Mouse (Mus musculus): Measurements from ENCODE around the gene Nrxn3. TPM values are rescaled to one million over a fixed set of nuclear protein-coding genes. Genes with fewer than 3 reads are reported as not detected.

Gene Nrxn3
- polyA plus RNA-seq, 1 experiment from 2014 or later: 0.78 TPM

GRCm38 (mm10) chr12:89810146-89810545, 1087.5 kb downstream of the Nrxn3 start:
- Histone ChIP-seq H3K4me3 (replicated peaks) (no peak overlapping the region), H3K4me2 (no peak overlapping the region), H3K27me3 (peaks cover 19% of the 10 kb centered on the region), H3K27ac (no peak overlapping the region), H3K9ac (replicated peaks) (no peak overlapping the region), H3K4me1 (replicated peaks) (peaks cover 9% of the 10 kb centered on the region), H3K9me3 (no peaks in the 10 kb centered on the region), H3K36me3 (no peaks in the 10 kb centered on the region)
- ATAC-seq (ENCODE audit: insufficient number of reproducible peaks, insufficient read depth, low FRiP score, low TSS enrichment, low read depth): no peak
- WGBS: 83% methylated on average over 5 of the region's 5 CpGs

GRCm38 (mm10) chr12:89811815-89812549, 1089.3 kb downstream of the Nrxn3 start:
- Histone ChIP-seq H3K9ac (replicated peaks) (no peak overlapping the region; the same call in none of the 2 replicates), H3K27ac (peak overlapping the region; percentile 45; the same call in 1 of the 2 replicates), H3K4me1 (replicated peaks) (peaks cover 9% of the 10 kb centered on the region), H3K36me3 (no peaks in the 10 kb centered on the region), H3K4me2 (peak overlapping the region; percentile 79), H3K27me3 (peaks cover 19% of the 10 kb centered on the region), H3K9me3 (no peaks in the 10 kb centered on the region), H3K4me3 (replicated peaks) (peak overlapping the region; percentile 44)
- peak; percentile 99 for ATAC-seq (ENCODE audit: insufficient number of reproducible peaks, insufficient read depth, low FRiP score, low TSS enrichment, low read depth)
- WGBS: under 1% methylated on average over 36 of the region's 36 CpGs

- H3K9me3 ChIP-seq: no peaks in the 10 kb centered on the region
- peak overlapping the region; percentile 44 for H3K4me3 ChIP-seq (replicated peaks)
- no peaks in the 10 kb centered on the region for H3K36me3 ChIP-seq
- no peak overlapping the region for H3K27ac ChIP-seq
- peaks cover 9% of the 10 kb centered on the region for H3K4me1 ChIP-seq (replicated peaks)
- no peak overlapping the region; the same call in 1 of the 2 replicates for H3K9ac ChIP-seq (replicated peaks)
- WGBS: 2% methylated on average over 17 of the region's 17 CpGs
- peak overlapping the region; percentile 79 for H3K4me2 ChIP-seq
- H3K27me3 ChIP-seq: peaks cover 19% of the 10 kb centered on the region
- ATAC-seq (ENCODE audit: insufficient number of reproducible peaks, insufficient read depth, low FRiP score, low TSS enrichment, low read depth): no peak
Observed at GRCm38 (mm10) chr12:89812550-89813207, 1090.0 kb downstream of the Nrxn3 start.

GRCm38 (mm10) chr12:89813294-89813693, 1090.6 kb downstream of the Nrxn3 start:
- no peak overlapping the region for H3K27ac ChIP-seq
- peak overlapping the region; percentile 15 for H3K4me3 ChIP-seq (replicated peaks)
- ATAC-seq (ENCODE audit: insufficient number of reproducible peaks, insufficient read depth, low FRiP score, low TSS enrichment, low read depth): no peak
- peak overlapping the region; percentile 79 for H3K4me2 ChIP-seq
- no peaks in the 10 kb centered on the region for H3K36me3 ChIP-seq
- peaks cover 9% of the 10 kb centered on the region for H3K4me1 ChIP-seq (replicated peaks)
- peaks cover 19% of the 10 kb centered on the region for H3K27me3 ChIP-seq
- H3K9ac ChIP-seq (replicated peaks): no peak overlapping the region
- WGBS: 8% methylated on average over 13 of the region's 13 CpGs
- H3K9me3 ChIP-seq: no peaks in the 10 kb centered on the region

- H3K4me1 ChIP-seq (replicated peaks): peaks cover 9% of the 10 kb centered on the region
- H3K9ac ChIP-seq (replicated peaks): no peak overlapping the region
- peak overlapping the region; percentile 79; the same call in 1 of the 2 replicates for H3K4me2 ChIP-seq
- peaks cover 19% of the 10 kb centered on the region for H3K27me3 ChIP-seq
- no peak for ATAC-seq (ENCODE audit: insufficient number of reproducible peaks, insufficient read depth, low FRiP score, low TSS enrichment, low read depth)
- no peak overlapping the region for H3K27ac ChIP-seq
- peak overlapping the region; percentile 15; the same call in 1 of the 2 replicates for H3K4me3 ChIP-seq (replicated peaks)
- H3K9me3 ChIP-seq: no peaks in the 10 kb centered on the region
- no peaks in the 10 kb centered on the region for H3K36me3 ChIP-seq
- WGBS: 66% methylated on average over 5 of the region's 5 CpGs
Observed at GRCm38 (mm10) chr12:89813718-89814117, 1091.0 kb downstream of the Nrxn3 start.

GRCm38 (mm10) chr12:89814536-89814935, 1091.9 kb downstream of the Nrxn3 start:
- no peak overlapping the region for H3K9ac ChIP-seq (replicated peaks)
- H3K27me3 ChIP-seq: peaks cover 19% of the 10 kb centered on the region
- no peak overlapping the region for H3K4me2 ChIP-seq
- H3K4me1 ChIP-seq (replicated peaks): peaks cover 9% of the 10 kb centered on the region
- H3K36me3 ChIP-seq: no peaks in the 10 kb centered on the region
- ATAC-seq (ENCODE audit: insufficient number of reproducible peaks, insufficient read depth, low FRiP score, low TSS enrichment, low read depth): no peak
- H3K27ac ChIP-seq: no peak overlapping the region
- no peak overlapping the region for H3K4me3 ChIP-seq (replicated peaks)
- no peaks in the 10 kb centered on the region for H3K9me3 ChIP-seq
- 18% methylated on average over 4 of the region's 4 CpGs for WGBS

- WGBS: 73% methylated on average over 9 of the region's 9 CpGs
- ATAC-seq (ENCODE audit: insufficient number of reproducible peaks, insufficient read depth, low FRiP score, low TSS enrichment, low read depth): no peak
Observed at GRCm38 (mm10) chr12:89817072-89817773, 1094.5 kb downstream of the Nrxn3 start.

GRCm38 (mm10) chr12:89818200-89818599, 1095.5 kb downstream of the Nrxn3 start:
- ATAC-seq (ENCODE audit: insufficient number of reproducible peaks, insufficient read depth, low FRiP score, low TSS enrichment, low read depth): no peak
- H3K9me3 ChIP-seq: no peaks in the 10 kb centered on the region
- H3K4me2 ChIP-seq: no peak overlapping the region
- peaks cover 13% of the 10 kb centered on the region for H3K27me3 ChIP-seq
- H3K36me3 ChIP-seq: no peaks in the 10 kb centered on the region
- H3K4me3 ChIP-seq (replicated peaks): no peak overlapping the region
- no peak overlapping the region for H3K27ac ChIP-seq
- WGBS: 82% methylated on average over 2 of the region's 2 CpGs
- peaks cover 3% of the 10 kb centered on the region for H3K4me1 ChIP-seq (replicated peaks)
- no peak overlapping the region for H3K9ac ChIP-seq (replicated peaks)

More at GRCm38 (mm10) chr12:89817072-89817773, 1094.5 kb downstream of the Nrxn3 start:
- Histone ChIP-seq H3K27me3 (peaks cover 14% of the 10 kb centered on the region), H3K9me3 (no peaks in the 10 kb centered on the region), H3K4me3 (replicated peaks) (no peak overlapping the region), H3K36me3 (no peaks in the 10 kb centered on the region), H3K27ac (no peak overlapping the region), H3K9ac (replicated peaks) (no peak overlapping the region), H3K4me1 (replicated peaks) (peaks cover 4% of the 10 kb centered on the region), H3K4me2 (no peak overlapping the region)

- no peaks in the 10 kb centered on the region for H3K9me3 ChIP-seq
- H3K27ac ChIP-seq: no peak overlapping the region
- no peak overlapping the region for H3K9ac ChIP-seq (replicated peaks)
- no peaks in the 10 kb centered on the region for H3K4me1 ChIP-seq (replicated peaks)
- H3K4me2 ChIP-seq: no peak overlapping the region
- no peaks in the 10 kb centered on the region for H3K27me3 ChIP-seq
- no peaks in the 10 kb centered on the region for H3K36me3 ChIP-seq
- WGBS: 45% methylated on average over 4 of the region's 4 CpGs
- no peak for ATAC-seq (ENCODE audit: insufficient number of reproducible peaks, insufficient read depth, low FRiP score, low TSS enrichment, low read depth)
- no peak overlapping the region for H3K4me3 ChIP-seq (replicated peaks)
Observed at GRCm38 (mm10) chr12:89822141-89822540, 1099.5 kb downstream of the Nrxn3 start.

- Histone ChIP-seq H3K9me3 (no peaks in the 10 kb centered on the region), H3K4me2 (no peak overlapping the region), H3K4me3 (replicated peaks) (no peak overlapping the region), H3K36me3 (no peaks in the 10 kb centered on the region), H3K27ac (no peak overlapping the region), H3K27me3 (no peaks in the 10 kb centered on the region), H3K9ac (replicated peaks) (no peak overlapping the region), H3K4me1 (replicated peaks) (no peaks in the 10 kb centered on the region)
- ATAC-seq (ENCODE audit: insufficient number of reproducible peaks, insufficient read depth, low FRiP score, low TSS enrichment, low read depth): no peak
- whole genome bisulfite sequencing: 87% methylated on average over 2 of the region's 2 CpGs
Observed at GRCm38 (mm10) chr12:89829927-89830326, 1107.3 kb downstream of the Nrxn3 start.

- Histone ChIP-seq H3K27me3 (no peaks in the 10 kb centered on the region), H3K36me3 (no peaks in the 10 kb centered on the region), H3K4me1 (replicated peaks) (no peaks in the 10 kb centered on the region), H3K27ac (no peak overlapping the region), H3K4me2 (no peak overlapping the region), H3K4me3 (replicated peaks) (no peak overlapping the region), H3K9me3 (no peaks in the 10 kb centered on the region), H3K9ac (replicated peaks) (no peak overlapping the region)
- WGBS: 84% methylated on average over 5 of the region's 5 CpGs
- no peak for ATAC-seq (ENCODE audit: insufficient number of reproducible peaks, insufficient read depth, low FRiP score, low TSS enrichment, low read depth)
Observed at GRCm38 (mm10) chr12:89830350-89830749, 1107.7 kb downstream of the Nrxn3 start.
